Mouse (Mus musculus): ENCODE results near the gene Dhrs2. TPM values are rescaled to one million over a fixed set of nuclear protein-coding genes. Genes with fewer than 3 reads are reported as not detected.

Gene Dhrs2
- polyA plus RNA-seq, 1 experiment from 2014 or later: 0.37 TPM

GRCm38 (mm10) chr14:55193876-55194635, 27.8 kb upstream of the Dhrs2 start:
- 61% methylated on average over 14 of the region's 14 CpGs for WGBS
- H3K9ac ChIP-seq (ENCODE audit: low read depth, low read length): no peak overlapping the region
- 0 out of 2 replicates have a peak overlapping the region, but pooled peaks have one; percentile 8 for H3K4me2 ChIP-seq (ENCODE audit: low read depth, low read length)
- H3K4me1 ChIP-seq (ENCODE audit: control insufficient read depth, insufficient read depth, low read length): no peaks in the 10 kb centered on the region
- no peaks in the 10 kb centered on the region for H3K27me3 ChIP-seq (replicated peaks; ENCODE audit: control insufficient read depth, insufficient read depth, low read length)
- no peak for ATAC-seq
- no peaks in the 10 kb centered on the region for H3K36me3 ChIP-seq (ENCODE audit: control insufficient read depth, insufficient read depth, low read length)
- H3K27ac ChIP-seq (ENCODE audit: low read length): no peak overlapping the region
- H3K4me3 ChIP-seq (ENCODE audit: low read length): no peak overlapping the region
- no peaks in the 10 kb centered on the region for H3K9me3 ChIP-seq (ENCODE audit: control insufficient read depth, low read length)

- H3K27me3 ChIP-seq (replicated peaks; ENCODE audit: control insufficient read depth, insufficient read depth, low read length): no peaks in the 10 kb centered on the region
- no peak for ATAC-seq
- H3K27ac ChIP-seq (ENCODE audit: low read length): no peak overlapping the region
- 58% methylated on average over 6 of the region's 6 CpGs for WGBS
- H3K4me3 ChIP-seq (ENCODE audit: low read length): no peak overlapping the region
- no peaks in the 10 kb centered on the region for H3K4me1 ChIP-seq (ENCODE audit: control insufficient read depth, insufficient read depth, low read length)
- no peaks in the 10 kb centered on the region for H3K36me3 ChIP-seq (ENCODE audit: control insufficient read depth, insufficient read depth, low read length)
- H3K4me2 ChIP-seq (ENCODE audit: low read depth, low read length): no peak overlapping the region
- no peak overlapping the region for H3K9ac ChIP-seq (ENCODE audit: low read depth, low read length)
- H3K9me3 ChIP-seq (ENCODE audit: control insufficient read depth, low read length): no peaks in the 10 kb centered on the region
Measured at GRCm38 (mm10) chr14:55194786-55195185, 27.0 kb upstream of the Dhrs2 start.

- no peak for ATAC-seq
- WGBS: 49% methylated on average over 2 of the region's 2 CpGs
Measured at GRCm38 (mm10) chr14:55197121-55197520, 24.7 kb upstream of the Dhrs2 start.

GRCm38 (mm10) chr14:55198187-55198586, 23.6 kb upstream of the Dhrs2 start:
- no peak overlapping the region for H3K4me3 ChIP-seq (ENCODE audit: low read length)
- ATAC-seq: no peak
- no peaks in the 10 kb centered on the region for H3K4me1 ChIP-seq (ENCODE audit: control insufficient read depth, insufficient read depth, low read length)
- 82% methylated on average over 2 of the region's 2 CpGs for WGBS
- no peaks in the 10 kb centered on the region for H3K27me3 ChIP-seq (replicated peaks; ENCODE audit: control insufficient read depth, insufficient read depth, low read length)
- no peak overlapping the region for H3K27ac ChIP-seq (ENCODE audit: low read length)
- no peak overlapping the region for H3K4me2 ChIP-seq (ENCODE audit: low read depth, low read length)
- H3K36me3 ChIP-seq (ENCODE audit: control insufficient read depth, insufficient read depth, low read length): no peaks in the 10 kb centered on the region
- no peaks in the 10 kb centered on the region for H3K9me3 ChIP-seq (ENCODE audit: control insufficient read depth, low read length)
- no peak overlapping the region for H3K9ac ChIP-seq (ENCODE audit: low read depth, low read length)

More at GRCm38 (mm10) chr14:55197121-55197520, 24.7 kb upstream of the Dhrs2 start:
- H3K4me2 ChIP-seq (ENCODE audit: low read depth, low read length): no peak overlapping the region
- no peaks in the 10 kb centered on the region for H3K27me3 ChIP-seq (replicated peaks; ENCODE audit: control insufficient read depth, insufficient read depth, low read length)
- H3K36me3 ChIP-seq (ENCODE audit: control insufficient read depth, insufficient read depth, low read length): no peaks in the 10 kb centered on the region
- no peaks in the 10 kb centered on the region for H3K4me1 ChIP-seq (ENCODE audit: control insufficient read depth, insufficient read depth, low read length)
- no peak overlapping the region for H3K9ac ChIP-seq (ENCODE audit: low read depth, low read length)
- no peak overlapping the region for H3K4me3 ChIP-seq (ENCODE audit: low read length)
- no peak overlapping the region for H3K27ac ChIP-seq (ENCODE audit: low read length)
- H3K9me3 ChIP-seq (ENCODE audit: control insufficient read depth, low read length): no peaks in the 10 kb centered on the region

GRCm38 (mm10) chr14:55204544-55204943, 17.3 kb upstream of the Dhrs2 start:
- no peak for ATAC-seq
- Histone ChIP-seq H3K9ac (ENCODE audit: low read depth, low read length) (no peak overlapping the region), H3K4me2 (ENCODE audit: low read depth, low read length) (no peak overlapping the region), H3K4me3 (ENCODE audit: low read length) (no peak overlapping the region), H3K27me3 (replicated peaks; ENCODE audit: control insufficient read depth, insufficient read depth, low read length) (no peaks in the 10 kb centered on the region), H3K36me3 (ENCODE audit: control insufficient read depth, insufficient read depth, low read length) (no peaks in the 10 kb centered on the region), H3K4me1 (ENCODE audit: control insufficient read depth, insufficient read depth, low read length) (no peaks in the 10 kb centered on the region), H3K9me3 (ENCODE audit: control insufficient read depth, low read length) (no peaks in the 10 kb centered on the region), H3K27ac (ENCODE audit: low read length) (no peak overlapping the region)
- 50% methylated on average over 3 of the region's 3 CpGs for WGBS

- ATAC-seq: no peak
- Histone ChIP-seq H3K27me3 (replicated peaks; ENCODE audit: control insufficient read depth, insufficient read depth, low read length) (no peaks in the 10 kb centered on the region), H3K4me2 (ENCODE audit: low read depth, low read length) (no peak overlapping the region), H3K9ac (ENCODE audit: low read depth, low read length) (no peak overlapping the region), H3K4me3 (ENCODE audit: low read length) (no peak overlapping the region), H3K27ac (ENCODE audit: low read length) (no peak overlapping the region), H3K36me3 (ENCODE audit: control insufficient read depth, insufficient read depth, low read length) (no peaks in the 10 kb centered on the region), H3K4me1 (ENCODE audit: control insufficient read depth, insufficient read depth, low read length) (no peaks in the 10 kb centered on the region), H3K9me3 (ENCODE audit: control insufficient read depth, low read length) (no peaks in the 10 kb centered on the region)
- WGBS: 41% methylated on average over 3 of the region's 3 CpGs
Measured at GRCm38 (mm10) chr14:55205045-55205750, 16.6 kb upstream of the Dhrs2 start.

- H3K4me3 ChIP-seq (ENCODE audit: low read length): no peak overlapping the region
- no peaks in the 10 kb centered on the region for H3K9me3 ChIP-seq (ENCODE audit: control insufficient read depth, low read length)
- H3K4me2 ChIP-seq (ENCODE audit: low read depth, low read length): no peak overlapping the region
- 93% methylated on average over 2 of the region's 2 CpGs for WGBS
- no peaks in the 10 kb centered on the region for H3K27me3 ChIP-seq (replicated peaks; ENCODE audit: control insufficient read depth, insufficient read depth, low read length)
- H3K4me1 ChIP-seq (ENCODE audit: control insufficient read depth, insufficient read depth, low read length): no peaks in the 10 kb centered on the region
- H3K27ac ChIP-seq (ENCODE audit: low read length): no peak overlapping the region
- no peaks in the 10 kb centered on the region for H3K36me3 ChIP-seq (ENCODE audit: control insufficient read depth, insufficient read depth, low read length)
- ATAC-seq: no peak
- no peak overlapping the region for H3K9ac ChIP-seq (ENCODE audit: low read depth, low read length)
Measured at GRCm38 (mm10) chr14:55208306-55208705, 13.5 kb upstream of the Dhrs2 start.

- Histone ChIP-seq H3K9ac (ENCODE audit: low read depth, low read length) (no peak overlapping the region), H3K27me3 (replicated peaks; ENCODE audit: control insufficient read depth, insufficient read depth, low read length) (no peaks in the 10 kb centered on the region), H3K9me3 (ENCODE audit: control insufficient read depth, low read length) (no peaks in the 10 kb centered on the region), H3K36me3 (ENCODE audit: control insufficient read depth, insufficient read depth, low read length) (no peaks in the 10 kb centered on the region), H3K4me2 (ENCODE audit: low read depth, low read length) (no peak overlapping the region), H3K4me1 (ENCODE audit: control insufficient read depth, insufficient read depth, low read length) (no peaks in the 10 kb centered on the region), H3K4me3 (ENCODE audit: low read length) (no peak overlapping the region), H3K27ac (ENCODE audit: low read length) (no peak overlapping the region)
- ATAC-seq: no peak
- 94% methylated on average over 3 of the region's 3 CpGs for WGBS
Measured at GRCm38 (mm10) chr14:55213621-55214020, 8.2 kb upstream of the Dhrs2 start.

- WGBS: 61% methylated on average over 4 of the region's 4 CpGs
- H3K9me3 ChIP-seq (ENCODE audit: control insufficient read depth, low read length): no peaks in the 10 kb centered on the region
- no peaks in the 10 kb centered on the region for H3K27me3 ChIP-seq (replicated peaks; ENCODE audit: control insufficient read depth, insufficient read depth, low read length)
- H3K4me3 ChIP-seq (ENCODE audit: low read length): no peak overlapping the region
- no peak overlapping the region for H3K27ac ChIP-seq (ENCODE audit: low read length)
- H3K4me2 ChIP-seq (ENCODE audit: low read depth, low read length): no peak overlapping the region
- H3K36me3 ChIP-seq (ENCODE audit: control insufficient read depth, insufficient read depth, low read length): no peaks in the 10 kb centered on the region
- no peak for ATAC-seq
- no peak overlapping the region for H3K9ac ChIP-seq (ENCODE audit: low read depth, low read length)
- H3K4me1 ChIP-seq (ENCODE audit: control insufficient read depth, insufficient read depth, low read length): no peaks in the 10 kb centered on the region
Measured at GRCm38 (mm10) chr14:55214507-55214906, 7.3 kb upstream of the Dhrs2 start.

All from intestine, embryonic 16.5 days (tissue).